Mouse (Mus musculus): ENCODE measurements around the gene Ctnnd2. TPM values are rescaled to one million over a fixed set of nuclear protein-coding genes. Genes with fewer than 3 reads are reported as not detected.

Ctnnd2 gene
- polyA plus RNA-seq, 1 experiment: 2.1 TPM

GRCm38 (mm10) chr15:30719226-30719625 lies 546.8 kb downstream of the Ctnnd2 start:
- WGBS: 54% methylated on average over 2 of the region's 2 CpGs
- Histone ChIP-seq H3K4me3 (replicated peaks; ENCODE audit: control insufficient read depth, low read depth, low read length) (no peak overlapping the region), H3K4me1 (ENCODE audit: control insufficient read depth, insufficient read depth, low read length) (no peaks in the 10 kb centered on the region), H3K27ac (ENCODE audit: control insufficient read depth, insufficient read depth, low read depth, low read length, poor library complexity) (no peak overlapping the region)
- TF ChIP-seq POLR2A (IDR thresholded peaks at IDR 0.05; ENCODE audit: borderline replicate concordance, control insufficient read depth, low read depth, low read length) (no peak), CTCF (IDR thresholded peaks at IDR 0.05; ENCODE audit: control insufficient read depth, insufficient read depth, low read length) (no peak)

- no peak overlapping the region for H3K27ac ChIP-seq (ENCODE audit: control insufficient read depth, insufficient read depth, low read depth, low read length, poor library complexity)
- WGBS: 68% methylated on average over 2 of the region's 2 CpGs
- H3K4me1 ChIP-seq (ENCODE audit: control insufficient read depth, insufficient read depth, low read length): no peaks in the 10 kb centered on the region
- TF ChIP-seq POLR2A (IDR thresholded peaks at IDR 0.05; ENCODE audit: borderline replicate concordance, control insufficient read depth, low read depth, low read length) (no peak), CTCF (IDR thresholded peaks at IDR 0.05; ENCODE audit: control insufficient read depth, insufficient read depth, low read length) (no peak)
- H3K4me3 ChIP-seq (replicated peaks; ENCODE audit: control insufficient read depth, low read depth, low read length): no peak overlapping the region
Observed at GRCm38 (mm10) chr15:30721098-30721497, 548.7 kb downstream of the Ctnnd2 start.

DNA sequence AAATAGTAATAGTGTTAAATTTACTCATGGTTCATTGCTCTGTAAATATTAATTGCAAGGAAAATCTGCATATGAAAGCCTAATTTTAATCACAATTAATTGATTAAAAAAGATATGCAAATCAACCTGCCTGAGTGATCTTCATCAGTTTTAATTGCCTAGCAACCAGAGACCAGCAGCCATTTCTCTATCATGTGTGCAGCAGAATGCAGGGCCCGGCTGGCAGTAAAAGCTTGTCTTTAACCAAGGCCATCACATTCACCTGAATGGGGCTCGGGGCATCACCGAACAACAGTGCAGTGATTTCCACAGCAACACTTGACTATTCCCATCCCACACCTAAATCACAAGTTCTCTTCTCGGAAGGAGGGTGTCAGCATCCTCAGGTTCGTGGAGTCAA lies 553.7 kb downstream of the Ctnnd2 start:
- TF ChIP-seq CTCF (IDR thresholded peaks at IDR 0.05; ENCODE audit: control insufficient read depth, insufficient read depth, low read length) (no peak), POLR2A (IDR thresholded peaks at IDR 0.05; ENCODE audit: borderline replicate concordance, control insufficient read depth, low read depth, low read length) (no peak)
- H3K4me3 ChIP-seq (replicated peaks; ENCODE audit: control insufficient read depth, low read depth, low read length): no peak overlapping the region
- no peaks in the 10 kb centered on the region; the same call in 1 of the 2 replicates for H3K4me1 ChIP-seq (ENCODE audit: control insufficient read depth, insufficient read depth, low read length)
- no peak overlapping the region for H3K27ac ChIP-seq (ENCODE audit: control insufficient read depth, insufficient read depth, low read depth, low read length, poor library complexity)
- 83% methylated on average over 5 of the region's 5 CpGs for WGBS

DNA sequence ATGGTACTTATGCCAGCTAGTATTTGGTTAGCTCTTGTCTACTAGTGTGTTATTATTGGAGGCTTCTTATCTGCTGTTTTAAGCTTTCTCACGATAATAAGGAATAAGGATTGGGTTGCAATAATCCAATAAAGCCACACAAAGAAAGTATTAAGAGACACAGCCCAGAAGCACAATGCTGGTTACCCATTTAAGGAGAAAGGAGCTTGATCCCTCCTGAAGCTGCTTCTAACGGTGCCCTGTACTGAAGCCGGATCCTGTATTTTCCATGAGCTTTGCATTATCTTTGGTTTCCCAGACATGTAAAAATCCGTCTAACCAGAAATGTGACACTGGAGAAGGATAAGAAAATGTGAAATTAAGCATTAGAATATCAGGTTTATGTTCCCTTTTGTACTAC lies 565.8 kb downstream of the Ctnnd2 start:
- 79% methylated on average over 4 of the region's 4 CpGs for WGBS
- H3K4me3 ChIP-seq (replicated peaks; ENCODE audit: control insufficient read depth, low read depth, low read length): no peak overlapping the region
- TF ChIP-seq POLR2A (IDR thresholded peaks at IDR 0.05; ENCODE audit: borderline replicate concordance, control insufficient read depth, low read depth, low read length): no peak
- TF ChIP-seq CTCF (IDR thresholded peaks at IDR 0.05; ENCODE audit: control insufficient read depth, insufficient read depth, low read length): no peak

DNA sequence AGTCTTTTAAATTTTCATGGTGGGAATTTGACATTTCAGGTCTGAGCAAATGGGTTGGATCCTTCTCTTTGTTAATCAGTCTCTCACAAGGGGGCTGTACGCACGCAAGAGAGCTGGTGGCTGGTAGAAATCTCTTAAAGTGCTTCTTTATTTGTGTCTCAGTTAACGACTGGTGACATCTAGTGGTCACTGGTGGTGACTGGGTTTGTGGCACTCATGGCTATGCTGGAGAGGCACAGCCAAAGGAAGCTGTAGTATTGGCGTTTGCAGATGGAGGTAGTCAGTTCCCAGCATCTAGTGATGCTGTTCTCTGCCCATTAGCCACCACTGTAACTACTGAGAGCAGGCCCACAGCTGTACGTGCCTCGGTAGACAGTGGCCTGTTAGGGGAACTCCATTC lies 568.3 kb downstream of the Ctnnd2 start:
- Histone ChIP-seq H3K4me1 (ENCODE audit: control insufficient read depth, insufficient read depth, low read length) (no peaks in the 10 kb centered on the region), H3K27ac (ENCODE audit: control insufficient read depth, insufficient read depth, low read depth, low read length, poor library complexity) (no peak overlapping the region), H3K4me3 (replicated peaks; ENCODE audit: control insufficient read depth, low read depth, low read length) (no peak overlapping the region)
- no peak for TF ChIP-seq POLR2A (IDR thresholded peaks at IDR 0.05; ENCODE audit: borderline replicate concordance, control insufficient read depth, low read depth, low read length)
- peak; percentile 63 for TF ChIP-seq CTCF (IDR thresholded peaks at IDR 0.05; ENCODE audit: control insufficient read depth, insufficient read depth, low read length)
- WGBS: 12% methylated on average over 6 of the region's 6 CpGs

More for the DNA sequence above, 565.8 kb downstream of the Ctnnd2 start:
- no peaks in the 10 kb centered on the region for H3K4me1 ChIP-seq (ENCODE audit: control insufficient read depth, insufficient read depth, low read length)
- no peak overlapping the region for H3K27ac ChIP-seq (ENCODE audit: control insufficient read depth, insufficient read depth, low read depth, low read length, poor library complexity)

DNA sequence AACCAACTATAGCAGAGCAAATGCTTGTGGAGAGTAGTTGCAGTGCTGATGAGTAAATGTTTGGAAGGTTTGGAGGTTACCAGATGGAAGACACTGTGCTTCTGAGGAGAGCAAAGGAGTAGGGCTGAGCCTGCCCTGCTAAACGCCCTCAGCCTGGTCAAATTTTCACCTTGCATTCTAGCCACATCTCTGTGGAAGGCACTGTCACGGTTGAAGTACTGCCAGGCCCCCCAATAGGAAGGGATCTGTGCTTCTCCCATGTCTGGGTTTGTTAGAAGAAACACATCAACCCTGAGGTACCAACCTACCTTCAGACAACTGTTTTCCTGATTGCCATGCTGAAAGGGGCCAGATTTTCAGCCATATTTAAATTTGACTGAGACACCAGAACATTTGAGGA lies 585.6 kb downstream of the Ctnnd2 start:
- H3K27ac ChIP-seq (ENCODE audit: control insufficient read depth, insufficient read depth, low read depth, low read length, poor library complexity): no peak overlapping the region
- TF ChIP-seq CTCF (IDR thresholded peaks at IDR 0.05; ENCODE audit: control insufficient read depth, insufficient read depth, low read length) (no peak), POLR2A (IDR thresholded peaks at IDR 0.05; ENCODE audit: borderline replicate concordance, control insufficient read depth, low read depth, low read length) (no peak)
- H3K4me3 ChIP-seq (replicated peaks; ENCODE audit: control insufficient read depth, low read depth, low read length): no peak overlapping the region
- H3K4me1 ChIP-seq (ENCODE audit: control insufficient read depth, insufficient read depth, low read length): no peaks in the 10 kb centered on the region
- WGBS: 69% methylated on average over 2 of the region's 2 CpGs

GRCm38 (mm10) chr15:30762211-30762610 lies 589.8 kb downstream of the Ctnnd2 start:
- no peak for TF ChIP-seq CTCF (IDR thresholded peaks at IDR 0.05; ENCODE audit: control insufficient read depth, insufficient read depth, low read length)
- TF ChIP-seq POLR2A (IDR thresholded peaks at IDR 0.05; ENCODE audit: borderline replicate concordance, control insufficient read depth, low read depth, low read length): no peak
- Histone ChIP-seq H3K4me1 (ENCODE audit: control insufficient read depth, insufficient read depth, low read length) (no peaks in the 10 kb centered on the region), H3K27ac (ENCODE audit: control insufficient read depth, insufficient read depth, low read depth, low read length, poor library complexity) (no peak overlapping the region), H3K4me3 (replicated peaks; ENCODE audit: control insufficient read depth, low read depth, low read length) (no peak overlapping the region)
- WGBS: 74% methylated on average over 5 of the region's 5 CpGs

DNA sequence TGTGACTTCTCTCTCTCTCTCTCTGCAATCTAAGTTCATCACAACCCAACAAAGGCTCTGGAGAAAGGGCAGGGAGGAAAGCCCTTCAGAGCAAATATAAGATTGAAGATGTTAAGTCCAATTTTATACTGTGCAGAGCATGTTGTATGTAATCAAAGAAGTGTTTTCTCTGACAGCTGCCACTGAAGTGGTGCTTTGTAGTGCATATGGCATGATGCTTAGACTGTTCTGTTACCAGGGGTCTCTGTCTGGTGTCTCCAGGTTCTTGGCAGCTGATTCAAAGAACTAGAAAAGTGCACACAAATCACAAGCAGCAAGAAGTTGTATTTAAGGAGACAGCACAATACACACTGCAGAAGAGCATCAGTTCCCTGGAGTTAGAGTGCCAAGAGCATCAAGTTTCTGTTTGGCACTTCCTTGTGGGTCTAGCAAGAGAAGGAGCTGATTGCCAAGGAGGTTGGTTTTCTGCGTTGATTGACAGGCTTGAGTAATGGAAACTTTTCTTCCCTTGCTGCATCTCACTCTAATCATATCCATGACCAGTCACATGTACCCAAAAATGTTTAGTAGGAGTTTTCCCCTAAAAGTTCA lies 590.4 kb downstream of the Ctnnd2 start:
- Histone ChIP-seq H3K4me3 (replicated peaks; ENCODE audit: control insufficient read depth, low read depth, low read length) (no peak overlapping the region), H3K27ac (ENCODE audit: control insufficient read depth, insufficient read depth, low read depth, low read length, poor library complexity) (no peak overlapping the region), H3K4me1 (ENCODE audit: control insufficient read depth, insufficient read depth, low read length) (no peaks in the 10 kb centered on the region)
- TF ChIP-seq POLR2A (IDR thresholded peaks at IDR 0.05; ENCODE audit: borderline replicate concordance, control insufficient read depth, low read depth, low read length) (no peak), CTCF (IDR thresholded peaks at IDR 0.05; ENCODE audit: control insufficient read depth, insufficient read depth, low read length) (no peak)
- 67% methylated on average over 1 of the region's 1 CpGs for WGBS

DNA sequence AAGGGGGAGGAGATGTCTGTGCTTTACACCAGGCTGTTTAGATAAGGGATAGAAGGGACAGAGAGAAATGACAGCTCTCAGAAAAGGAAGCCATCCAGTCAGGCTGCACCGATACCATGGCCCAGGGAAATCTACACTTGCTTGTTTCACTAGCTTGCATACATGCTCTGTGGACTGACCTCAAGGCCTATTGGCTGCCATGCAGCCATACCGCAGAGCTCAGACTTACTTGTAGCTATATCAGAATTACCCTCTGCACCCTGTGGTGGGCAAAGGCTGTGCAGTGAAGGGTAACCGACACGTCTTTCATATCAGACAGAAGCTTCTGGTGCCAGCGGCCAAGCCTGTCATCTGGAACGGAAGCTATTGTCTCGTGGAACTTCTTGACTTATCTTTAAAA lies 604.5 kb downstream of the Ctnnd2 start:
- H3K4me1 ChIP-seq (ENCODE audit: control insufficient read depth, insufficient read depth, low read length): no peaks in the 10 kb centered on the region
- TF ChIP-seq POLR2A (IDR thresholded peaks at IDR 0.05; ENCODE audit: borderline replicate concordance, control insufficient read depth, low read depth, low read length): no peak
- no peak for TF ChIP-seq CTCF (IDR thresholded peaks at IDR 0.05; ENCODE audit: control insufficient read depth, insufficient read depth, low read length)
- no peak overlapping the region for H3K27ac ChIP-seq (ENCODE audit: control insufficient read depth, insufficient read depth, low read depth, low read length, poor library complexity)
- no peak overlapping the region for H3K4me3 ChIP-seq (replicated peaks; ENCODE audit: control insufficient read depth, low read depth, low read length)
- 76% methylated on average over 7 of the region's 7 CpGs for WGBS
